Mouse (Mus musculus): ENCODE measurements around the gene Casp14.

GRCm38 (mm10) chr10:78716231-78716630 lies 1.9 kb downstream of the Casp14 start:
- no peak for TF ChIP-seq CTCF (conservative IDR thresholded peaks at IDR 0.05; ENCODE audit: low read length)
- no peak for TF ChIP-seq NANOG (IDR thresholded peaks at IDR 0.05; ENCODE audit: borderline replicate concordance, low read length)
- TF ChIP-seq POU5F1 (IDR thresholded peaks at IDR 0.05; ENCODE audit: borderline replicate concordance, low read length), result no peak

All from E14TG2a.4 (cell line).